Mouse (Mus musculus) splenic B cell, adult 2 months (primary cell): ENCODE data around the gene Rapgef1.
A peak's percentile ranks its signal among the peaks of the same experiment; 100 is the strongest.

ENCODE experiments used
- DNase-seq: peaks from one replicate; pipeline ENCODE4 v3.0.0-alpha.2; 2011; ENCODE audit warnings: low read depth, low spot score
- H3K27me3 ChIP-seq: 2 replicates; pipeline ENCODE4 v1.6.1; 2012; ENCODE audit warnings: mild to moderate bottlenecking, low read length, moderate library complexity, mixed read lengths; ENCODE audit not compliant: control insufficient read depth, poor library complexity, insufficient read depth, severe bottlenecking
- H3K36me3 ChIP-seq: 2 replicates; pipeline ENCODE4 v1.6.1; 2012; ENCODE audit warnings: mild to moderate bottlenecking, low read length, moderate library complexity, mixed read lengths; ENCODE audit not compliant: control insufficient read depth, poor library complexity, insufficient read depth, severe bottlenecking

Rapgef1 gene

DNA sequence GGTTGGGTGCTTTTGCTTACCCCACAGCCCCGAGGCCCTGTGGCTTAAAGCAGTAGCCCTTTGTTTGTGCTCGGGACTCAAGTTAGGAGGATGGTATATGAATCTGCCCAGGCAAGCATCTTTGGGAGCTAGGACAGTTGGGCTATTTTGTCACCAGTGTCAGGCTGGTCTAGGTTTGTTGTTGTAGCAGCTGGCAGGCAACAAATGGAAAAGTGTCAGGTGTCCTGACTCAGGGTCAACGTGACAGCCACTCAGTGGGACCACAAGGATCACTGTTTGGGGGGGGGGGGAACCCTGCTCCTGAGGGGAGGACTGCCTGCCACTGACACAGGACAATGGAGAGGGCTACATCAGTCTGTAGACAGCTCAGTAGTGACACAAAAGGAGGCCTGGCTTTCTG is 91.5 kb downstream of the Rapgef1 start:
- no peak for DNase-seq
- Histone ChIP-seq H3K36me3 (peaks cover 17% of the 10 kb centered on the region), H3K27me3 (no peaks in the 10 kb centered on the region)

DNA sequence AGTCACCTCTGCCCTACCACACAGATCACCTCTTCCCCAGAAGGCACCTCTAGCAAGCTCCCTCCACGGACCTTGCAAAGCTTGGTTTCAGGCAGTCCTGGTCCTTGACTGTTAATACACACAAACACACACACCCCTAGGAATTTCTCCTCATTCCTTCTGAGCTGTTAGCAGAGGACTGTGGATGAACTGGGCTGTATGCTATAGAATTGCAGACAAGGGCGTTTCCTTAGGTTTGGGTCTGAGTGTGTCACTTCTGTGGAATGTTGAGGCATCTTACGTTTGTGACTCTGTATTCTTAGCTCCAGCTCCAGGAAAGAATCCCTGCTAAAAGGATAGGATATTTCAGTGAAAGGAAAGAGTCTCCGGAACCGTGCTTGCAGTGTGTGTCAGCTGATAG is 92.4 kb downstream of the Rapgef1 start:
- no peaks in the 10 kb centered on the region for H3K27me3 ChIP-seq
- H3K36me3 ChIP-seq: peaks cover 17% of the 10 kb centered on the region
- DNase-seq: no peak

- peaks cover 18% of the 10 kb centered on the region for H3K36me3 ChIP-seq
- DNase-seq: no peak
- H3K27me3 ChIP-seq: no peaks in the 10 kb centered on the region
Observed at GRCm38 (mm10) chr2:29713501-29713900, 94.0 kb downstream of the Rapgef1 start.

DNA sequence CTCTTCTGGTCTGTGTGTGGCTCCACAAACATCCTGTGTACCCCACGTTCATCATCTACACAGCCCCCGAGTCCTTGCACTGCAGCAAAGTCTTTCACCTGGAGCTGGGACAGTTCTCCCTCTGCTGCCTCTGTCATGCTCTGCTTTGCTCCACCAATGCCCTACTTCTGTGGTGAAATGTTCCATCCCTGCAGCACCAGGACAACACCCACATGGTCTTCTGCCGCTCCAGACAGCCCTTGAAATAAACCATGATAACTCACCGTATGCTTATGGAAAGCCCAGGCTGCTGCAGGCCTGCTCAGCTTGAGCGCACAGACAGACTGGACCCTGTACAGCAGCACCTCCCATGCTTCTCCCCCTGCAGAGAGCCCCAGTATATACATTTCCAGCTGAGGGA is 94.6 kb downstream of the Rapgef1 start:
- Histone ChIP-seq H3K36me3 (peaks cover 23% of the 10 kb centered on the region), H3K27me3 (no peaks in the 10 kb centered on the region)
- DNase-seq: no peak

DNA sequence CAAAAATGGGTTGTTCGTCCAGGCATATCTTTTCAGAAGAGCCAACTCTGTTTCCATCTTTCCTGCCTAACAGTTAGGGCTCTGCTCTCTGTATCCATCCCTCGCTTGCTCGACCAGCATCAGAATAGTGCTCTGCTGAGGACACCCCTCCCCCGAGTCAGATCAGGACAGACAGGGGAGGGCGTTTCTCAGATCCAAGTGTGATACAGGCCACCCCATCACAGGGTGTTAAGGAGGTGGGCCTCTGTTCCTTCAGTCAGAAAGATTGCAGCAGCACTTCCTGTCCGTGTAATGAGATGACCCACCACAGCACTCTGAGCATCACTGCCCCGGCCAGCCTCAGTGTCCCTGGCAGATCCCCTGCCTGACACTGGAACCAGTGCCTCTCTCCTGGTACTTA is 96.6 kb downstream of the Rapgef1 start:
- peaks cover 25% of the 10 kb centered on the region for H3K36me3 ChIP-seq
- no peaks in the 10 kb centered on the region for H3K27me3 ChIP-seq
- DNase-seq: no peak

DNA sequence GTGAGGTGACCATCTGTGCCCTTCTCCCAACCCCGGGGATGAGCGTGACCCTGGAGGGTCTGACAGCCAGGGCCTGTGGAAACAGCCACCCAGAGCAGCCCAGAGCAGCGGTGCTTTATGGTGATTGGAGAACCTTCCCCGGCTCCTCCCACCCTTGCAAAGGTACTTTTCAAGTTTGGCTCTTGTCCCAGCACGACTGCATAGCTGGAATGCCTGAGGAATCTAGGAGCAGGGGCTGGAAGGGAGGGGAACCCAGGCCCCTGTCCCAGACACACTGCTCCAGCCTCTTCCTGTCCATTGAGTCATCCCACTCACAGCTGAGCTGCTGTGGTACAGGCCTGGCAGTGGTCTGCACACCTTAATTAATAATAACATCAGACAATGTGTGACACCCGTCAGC is 97.2 kb downstream of the Rapgef1 start:
- peaks cover 21% of the 10 kb centered on the region for H3K36me3 ChIP-seq
- no peaks in the 10 kb centered on the region for H3K27me3 ChIP-seq
- DNase-seq: no peak

DNA sequence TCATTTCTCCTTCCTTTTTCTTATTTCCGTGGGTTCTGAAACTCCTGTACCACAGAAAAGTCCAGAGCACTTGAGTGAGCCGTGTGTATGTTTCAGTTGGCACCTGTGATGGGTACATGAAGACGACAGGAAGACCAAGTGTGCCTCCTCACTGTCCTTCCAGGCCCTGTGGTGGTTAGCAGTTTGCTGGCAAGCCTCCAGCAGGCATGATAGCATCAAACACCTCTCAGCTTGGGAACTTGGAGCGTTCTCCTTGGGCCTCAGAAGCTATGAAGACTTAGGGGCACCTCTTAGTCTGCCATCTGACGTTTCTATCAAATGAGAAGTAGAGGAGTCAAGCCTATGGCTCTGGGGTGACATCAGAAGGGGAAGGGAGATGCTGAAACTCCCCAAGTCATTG is 99.1 kb downstream of the Rapgef1 start:
- H3K27me3 ChIP-seq: no peaks in the 10 kb centered on the region
- H3K36me3 ChIP-seq: peaks cover 16% of the 10 kb centered on the region
- no peak for DNase-seq

DNA sequence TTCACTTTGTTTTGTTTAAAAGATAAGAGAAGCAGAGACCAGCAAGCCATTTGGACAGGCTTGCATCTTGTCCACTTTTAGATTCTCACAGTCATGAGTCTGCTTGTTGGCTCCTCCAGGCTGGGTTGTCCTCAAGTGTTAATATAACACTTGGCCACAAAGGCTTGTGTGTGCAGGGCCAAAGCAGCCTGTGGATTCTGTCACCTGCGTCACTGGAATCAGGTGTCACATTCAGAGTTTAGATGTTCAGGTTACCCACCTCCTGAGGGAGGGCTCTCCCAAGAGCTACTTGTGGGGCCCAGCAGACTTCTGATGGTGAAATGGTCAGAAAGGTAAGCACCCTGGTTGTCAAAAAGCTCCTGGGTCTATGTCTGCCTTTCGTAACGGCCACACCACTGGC is 103.6 kb downstream of the Rapgef1 start:
- Histone ChIP-seq H3K27me3 (no peaks in the 10 kb centered on the region), H3K36me3 (peaks cover 22% of the 10 kb centered on the region)
- no peak for DNase-seq

DNA sequence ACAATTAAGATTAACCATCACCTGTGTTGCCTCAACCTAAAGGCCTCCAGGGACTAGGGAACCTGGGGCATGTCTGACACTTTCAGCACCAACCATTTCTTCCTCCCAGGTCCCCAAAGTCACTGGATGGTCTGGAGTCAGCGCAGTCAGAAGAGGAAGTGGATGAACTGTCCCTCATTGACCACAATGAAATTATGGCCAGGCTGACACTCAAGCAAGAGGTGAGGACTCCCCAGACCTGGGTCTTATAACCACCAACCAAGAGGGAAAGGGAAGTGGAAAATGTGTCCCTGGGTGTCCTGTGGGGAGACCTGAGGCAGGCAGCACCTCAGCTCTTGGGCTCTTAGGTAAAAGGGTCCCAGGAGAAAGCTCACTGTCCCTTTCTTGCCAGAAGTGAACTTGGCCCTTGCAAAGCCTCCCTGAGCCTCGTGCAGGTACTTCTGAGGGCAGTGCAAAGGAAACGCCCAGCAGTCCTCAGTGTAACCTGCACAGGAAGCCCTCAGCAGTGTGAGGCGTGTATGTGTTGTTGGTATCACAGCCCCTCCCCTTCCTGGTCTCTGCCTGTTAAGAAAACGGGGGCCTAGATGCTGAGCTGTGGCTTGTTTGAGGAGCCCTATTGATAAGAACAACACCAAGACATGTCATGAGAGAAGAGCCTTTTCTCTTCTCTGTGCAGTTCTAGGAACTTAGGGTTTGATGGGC is 105.3 kb downstream of the Rapgef1 start:
- Histone ChIP-seq H3K27me3 (no peaks in the 10 kb centered on the region), H3K36me3 (peaks cover 17% of the 10 kb centered on the region)
- no peak for DNase-seq

DNA sequence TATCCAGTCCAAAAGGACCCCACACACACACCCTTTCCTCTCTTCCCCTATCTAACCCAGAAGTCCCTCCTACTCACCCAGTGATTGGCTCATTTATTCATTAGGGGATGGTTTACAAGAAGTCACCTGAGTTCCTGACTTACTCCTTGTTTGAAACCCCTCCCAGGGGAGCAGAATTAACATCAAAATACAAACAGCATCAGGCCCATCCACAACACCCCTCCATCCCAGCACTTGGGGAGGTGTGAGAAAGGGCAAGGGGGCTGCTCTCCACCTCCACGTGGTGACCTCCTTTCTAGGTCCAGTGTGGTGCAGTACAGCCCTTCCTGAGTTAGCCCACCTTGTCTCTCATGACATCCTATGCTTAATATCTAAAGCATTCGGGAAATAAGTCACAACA is 110.0 kb downstream of the Rapgef1 start:
- H3K27me3 ChIP-seq: no peaks in the 10 kb centered on the region
- no peak for DNase-seq
- peaks cover 16% of the 10 kb centered on the region for H3K36me3 ChIP-seq

DNA sequence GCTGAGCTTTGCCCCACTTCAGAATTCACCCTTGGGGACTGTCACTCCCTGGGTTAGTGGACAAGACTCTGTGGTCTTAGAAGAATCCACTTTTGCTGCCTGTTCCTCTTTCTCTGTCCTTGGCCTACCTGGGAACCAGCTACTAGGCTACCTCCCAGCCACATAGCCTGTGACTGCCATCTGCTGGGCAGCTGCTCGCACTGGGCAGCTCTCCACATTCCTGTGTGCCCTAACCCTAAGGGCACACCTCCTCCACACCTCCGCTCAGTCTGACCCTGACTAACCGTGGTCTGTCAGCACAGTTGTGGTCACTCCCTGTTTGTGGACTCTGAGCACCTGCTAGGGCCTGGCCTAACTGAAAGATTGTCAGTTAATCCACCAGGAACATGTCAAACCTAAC is 112.0 kb downstream of the Rapgef1 start:
- Histone ChIP-seq H3K36me3 (peaks cover 17% of the 10 kb centered on the region), H3K27me3 (no peaks in the 10 kb centered on the region)
- DNase-seq: peak; percentile 71

DNA sequence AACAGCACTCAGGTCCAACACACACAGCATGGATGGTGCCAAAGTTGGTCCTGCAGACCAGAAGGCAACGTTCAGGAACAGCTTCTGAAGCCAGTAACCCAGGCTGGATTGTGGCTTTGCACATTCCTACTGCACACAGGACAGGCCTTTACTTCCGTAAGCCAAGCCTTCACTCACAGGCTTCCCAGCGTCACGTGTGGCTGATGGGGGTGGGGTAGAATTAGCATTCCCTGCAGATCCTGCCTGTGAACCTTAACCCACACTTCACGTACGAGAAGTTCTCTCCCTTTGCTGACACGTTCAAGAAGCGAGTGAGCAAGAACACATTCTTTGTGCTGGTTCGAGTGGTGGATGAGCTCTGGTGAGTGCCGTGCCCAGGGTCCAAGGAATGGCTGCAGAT is 113.0 kb downstream of the Rapgef1 start:
- Histone ChIP-seq H3K27me3 (no peaks in the 10 kb centered on the region), H3K36me3 (peaks cover 15% of the 10 kb centered on the region)
- DNase-seq: no peak

GRCm38 (mm10) chr2:29733348-29733747 is 113.8 kb downstream of the Rapgef1 start:
- DNase-seq: no peak
- peaks cover 14% of the 10 kb centered on the region for H3K36me3 ChIP-seq
- no peaks in the 10 kb centered on the region for H3K27me3 ChIP-seq

GRCm38 (mm10) chr2:29735708-29736107 is 116.2 kb downstream of the Rapgef1 start:
- Histone ChIP-seq H3K36me3 (peaks cover 12% of the 10 kb centered on the region), H3K27me3 (no peaks in the 10 kb centered on the region)
- no peak for DNase-seq

DNA sequence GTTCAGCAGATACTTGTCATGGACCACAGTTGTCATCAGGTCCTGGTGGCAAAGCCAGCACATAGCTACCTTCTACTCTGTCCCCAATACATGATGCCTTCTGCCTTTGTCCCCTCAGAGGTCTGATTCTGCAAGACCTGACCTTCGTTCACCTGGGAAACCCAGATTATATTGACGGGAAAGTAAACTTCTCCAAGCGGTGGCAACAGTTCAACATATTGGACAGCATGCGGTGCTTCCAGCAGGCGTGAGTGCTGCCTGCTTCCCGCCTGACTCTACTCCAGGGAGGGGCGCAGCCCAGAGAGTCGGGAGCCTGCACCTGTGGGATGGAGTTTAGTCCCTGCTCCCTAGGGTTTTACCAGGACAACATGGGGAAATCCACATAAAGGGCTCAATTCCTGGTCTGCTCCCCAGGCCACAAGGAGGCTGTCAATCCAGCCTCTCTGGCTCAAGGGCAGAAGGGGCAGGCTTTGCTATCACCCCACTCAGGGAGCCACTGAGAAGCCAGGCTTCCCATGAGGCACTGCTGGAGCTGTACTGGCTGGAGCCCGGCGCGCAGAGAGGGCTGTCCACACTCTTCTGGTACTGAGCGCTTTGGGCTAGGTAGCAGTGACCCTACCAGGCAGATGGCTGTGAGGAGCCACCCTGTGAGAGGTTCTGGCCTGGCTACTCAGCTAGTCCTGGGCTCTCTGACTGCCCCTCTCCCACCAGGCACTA is 117.8 kb downstream of the Rapgef1 start:
- peaks cover 10% of the 10 kb centered on the region for H3K36me3 ChIP-seq
- H3K27me3 ChIP-seq: no peaks in the 10 kb centered on the region
- DNase-seq: no peak
